Mouse (Mus musculus): ENCODE results near the gene Capn11.

DNA sequence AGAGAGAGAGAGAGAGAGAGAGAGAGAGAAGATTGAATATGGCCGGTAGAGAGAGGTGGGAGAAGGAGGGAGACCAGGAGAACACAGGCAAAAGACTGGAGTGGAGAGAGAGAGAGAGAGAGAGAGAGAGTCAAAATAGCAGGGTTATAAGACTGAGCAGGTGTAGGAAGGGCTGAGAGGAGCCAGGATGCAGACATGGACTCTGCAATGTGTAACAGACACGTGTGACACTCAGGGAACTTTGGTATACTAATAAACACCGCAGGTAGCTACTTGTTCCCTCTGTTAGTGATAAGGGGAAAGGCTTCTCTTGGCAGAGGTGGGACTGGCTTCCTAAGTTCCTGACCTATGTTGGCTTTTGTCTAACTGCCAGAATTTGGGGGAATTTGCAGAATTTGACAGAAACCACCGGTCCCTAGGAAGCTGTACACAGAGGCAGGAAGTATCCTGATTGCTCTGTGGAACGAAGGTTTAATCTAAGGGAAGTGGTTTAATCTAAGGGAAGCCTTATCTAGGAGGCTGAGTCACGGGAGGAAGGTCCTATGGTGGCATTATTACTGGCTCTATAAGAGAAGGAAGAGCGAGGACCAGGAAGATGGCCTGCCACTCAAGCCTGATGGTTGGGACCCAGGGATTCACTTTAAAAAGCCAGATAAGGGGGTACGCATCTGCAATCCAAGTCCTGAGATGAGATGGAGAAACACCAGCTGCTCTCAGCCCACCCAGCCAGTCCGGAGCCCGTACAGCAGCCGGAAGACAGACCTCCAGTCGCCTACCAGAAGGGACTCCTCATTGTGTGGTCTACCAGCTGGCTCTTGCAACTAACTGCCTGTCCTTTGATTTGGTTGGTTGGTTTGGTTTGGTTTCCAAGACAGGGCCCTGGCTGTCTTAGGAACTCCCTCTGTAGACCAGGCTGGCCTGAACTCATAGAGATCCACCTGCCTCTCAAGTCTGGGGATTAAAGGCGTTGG, 30.0 kb downstream of the Capn11 start:
- TF ChIP-seq CTCF (IDR thresholded peaks at IDR 0.05; ENCODE audit: insufficient read depth, low read length) (no peak), POLR2A (IDR thresholded peaks at IDR 0.05; ENCODE audit: borderline replicate concordance, extremely low read depth, low read depth, low read length) (no peak)

All from lung, adult 2 months (tissue).